Mouse (Mus musculus) kidney, adult 2 months (tissue): ENCODE data around the gene Tfpi2.

Source experiments
- CTCF ChIP-seq: fragments of 200-500 bp; conservative IDR thresholded peaks from 2 replicates; pipeline ENCODE4 v1.5.1; 2011; ENCODE audit warnings: low read depth, mild to moderate bottlenecking, control low read depth, low read length, moderate library complexity, mixed read lengths; ENCODE audit not compliant: insufficient read depth, insufficient read length
- POLR2A ChIP-seq: fragments of 200-500 bp; IDR thresholded peaks from one replicate; pipeline ENCODE4 v1.6.1; 2011; ENCODE audit warnings: low read depth, low read length, control low read depth

DNA sequence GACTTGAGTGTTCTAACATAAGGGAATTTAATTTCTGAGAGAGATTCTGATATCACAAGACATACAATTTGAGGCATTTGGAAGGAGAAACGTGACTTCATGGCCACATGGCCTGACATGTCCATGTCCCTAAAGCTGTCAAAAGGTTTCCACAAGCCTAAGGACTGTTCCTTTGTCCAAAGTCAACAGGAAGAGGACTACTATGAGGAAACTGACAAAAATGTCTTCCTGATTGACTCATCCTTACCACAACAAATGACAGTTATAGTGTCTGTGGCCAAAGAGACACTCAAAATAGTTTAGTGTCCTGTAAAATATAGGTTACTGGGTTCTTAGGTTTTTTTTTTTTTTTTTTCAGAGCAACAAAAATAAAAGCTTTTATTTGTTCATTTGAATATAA lies 15.0 kb downstream of the Tfpi2 start:
- no peak for TF ChIP-seq CTCF
- TF ChIP-seq POLR2A: no peak
